Mouse (Mus musculus): ENCODE measurements around the gene Zmynd10. TPM values are rescaled to one million over a fixed set of nuclear protein-coding genes. Genes with fewer than 3 reads are reported as not detected.

Gene Zmynd10
- total RNA-seq, 2 experiments from 2014 or later: 3.8 to 4.7 TPM

- Histone ChIP-seq H3K4me3 (peak within 1 kb of the TSS; percentile 81), H3K27ac (peak within 1 kb of the TSS; percentile 70)
- DNase-seq (ENCODE audit: extremely low spot score in 1 of 2, low spot score in 2 of 2): peak; percentile 95 to 97
- intact Hi-C loops (cut with DNase I): loop anchor here (1.0 kb wide), 1 partner anchor 25 kb away; no protein-coding TSS in a partner anchor
- no peak for TF ChIP-seq CTCF (IDR thresholded peaks at IDR 0.05)
These were observed 40.1 kb downstream of the Zmynd10 start, which contains the start of gene Ifrd2 for GRCm38 (mm10) chr9:107586974-107587832. Ifrd2 (plus strand) TSS chr9:107587642.

- intact Hi-C loops (cut with DNase I): loop anchor here (1.0 kb wide), 1 partner anchor 24 kb away; no protein-coding TSS in a partner anchor
- peak overlapping the region; percentile 81 for H3K4me3 ChIP-seq
These were observed 40.9 kb downstream of the Zmynd10 start for GRCm38 (mm10) chr9:107587833-107588639.

GRCm38 (mm10) chr9:107590058-107590772 lies 43.1 kb downstream of the Zmynd10 start:
- Histone ChIP-seq H3K4me3 (no peak overlapping the region), H3K27ac (no peak overlapping the region)
- intact Hi-C loops (cut with DNase I): no loop called here
- no peak for TF ChIP-seq CTCF (IDR thresholded peaks at IDR 0.05)
- no peak for DNase-seq (ENCODE audit: extremely low spot score in 1 of 2, low spot score in 2 of 2)

More at GRCm38 (mm10) chr9:107587833-107588639, 40.9 kb downstream of the Zmynd10 start:
- TF ChIP-seq CTCF (IDR thresholded peaks at IDR 0.05): no peak
- DNase-seq (ENCODE audit: extremely low spot score in 1 of 2, low spot score in 2 of 2): peak in 1 of 2 experiments; percentile 31
- peak overlapping the region; percentile 70 for H3K27ac ChIP-seq

GRCm38 (mm10) chr9:107590773-107591060 lies 43.6 kb downstream of the Zmynd10 start:
- no peak for TF ChIP-seq CTCF (IDR thresholded peaks at IDR 0.05)
- intact Hi-C loops (cut with DNase I): no loop called here
- no peak overlapping the region for H3K4me3 ChIP-seq
- no peak for DNase-seq (ENCODE audit: extremely low spot score in 1 of 2, low spot score in 2 of 2)
- no peak overlapping the region for H3K27ac ChIP-seq

- Histone ChIP-seq H3K27ac (no peak overlapping the region), H3K4me3 (no peak overlapping the region)
- no peak for TF ChIP-seq CTCF (IDR thresholded peaks at IDR 0.05)
- no peak for DNase-seq (ENCODE audit: extremely low spot score in 1 of 2, low spot score in 2 of 2)
- intact Hi-C loops (cut with DNase I): no loop called here
These were observed 46.2 kb downstream of the Zmynd10 start for GRCm38 (mm10) chr9:107593101-107593976.

- Histone ChIP-seq H3K4me3 (no peak overlapping the region), H3K27ac (no peak overlapping the region)
- intact Hi-C loops (cut with DNase I): no loop called here
- TF ChIP-seq CTCF (IDR thresholded peaks at IDR 0.05): no peak
- DNase-seq (ENCODE audit: extremely low spot score in 1 of 2, low spot score in 2 of 2): no peak
These were observed 47.4 kb downstream of the Zmynd10 start for GRCm38 (mm10) chr9:107594281-107595062.

GRCm38 (mm10) chr9:107596619-107597569 lies 49.8 kb downstream of the Zmynd10 start:
- intact Hi-C loops (cut with DNase I): no loop called here
- DNase-seq (ENCODE audit: extremely low spot score in 1 of 2, low spot score in 2 of 2): no peak
- H3K27ac ChIP-seq: no peak overlapping the region
- TF ChIP-seq CTCF (IDR thresholded peaks at IDR 0.05): no peak
- no peak overlapping the region for H3K4me3 ChIP-seq

GRCm38 (mm10) chr9:107598385-107598784 lies 51.3 kb downstream of the Zmynd10 start:
- no peak for DNase-seq (ENCODE audit: extremely low spot score in 1 of 2, low spot score in 2 of 2)
- no peak overlapping the region for H3K4me3 ChIP-seq
- H3K27ac ChIP-seq: no peak overlapping the region
- no peak for TF ChIP-seq CTCF (IDR thresholded peaks at IDR 0.05)
- intact Hi-C loops (cut with DNase I): no loop called here

- DNase-seq (ENCODE audit: extremely low spot score in 1 of 2, low spot score in 2 of 2): no peak
- Histone ChIP-seq H3K4me3 (no peak overlapping the region), H3K27ac (no peak overlapping the region)
- TF ChIP-seq CTCF (IDR thresholded peaks at IDR 0.05): no peak
- intact Hi-C loops (cut with DNase I): no loop called here
These were observed 52.3 kb downstream of the Zmynd10 start for GRCm38 (mm10) chr9:107599433-107599832.

Measured in left cerebral cortex, adult 2 months (tissue).